31 mouse cellular contexts compared by ENCODE assay signal in genomic region chr8:101478554-101479314, GRCm38 (mm10).
DNase-seq lines count a peak whose midpoint lies in the region; ATAC-seq and TF ChIP-seq lines count a peak whose summit lies in the region.
"Had no signal": no experiment of that assay in that cellular context is flagged by ENCODE, and none has a peak within 500 bp of the region (broad histone marks: within the 10 kb centered on the region; RNA-seq: fewer than 3 reads in every experiment).

No protein-coding gene starts in this region.

- no peak overlapping the region for H3K27ac ChIP-seq in midbrain, embryonic 11.5 days (ENCODE audit: low read depth, low read length)
- H3K27ac ChIP-seq in midbrain, embryonic 10.5 days (replicated peaks): no peak overlapping the region
- no peak overlapping the region for H3K27ac ChIP-seq in midbrain, embryonic 15.5 days
- H3K27ac ChIP-seq in hindbrain, embryonic 12.5 days: no peak overlapping the region
- H3K27ac ChIP-seq: embryonic facial prominence, embryonic 10.5 days; embryonic facial prominence, embryonic 13.5 days; forebrain, embryonic 12.5 days; forebrain, embryonic 15.5 days; heart, embryonic 15.5 days; hindbrain, embryonic 10.5 days; hindbrain, embryonic 14.5 days; hindbrain, postnatal 0 days had no signal

- no peak overlapping the region for H3K4me2 ChIP-seq in midbrain, embryonic 11.5 days
- H3K4me2 ChIP-seq in midbrain, embryonic 15.5 days: no peak overlapping the region
- H3K4me2 ChIP-seq in hindbrain, embryonic 12.5 days (replicated peaks): no peak overlapping the region
- H3K4me2 ChIP-seq: embryonic facial prominence, embryonic 13.5 days; forebrain, embryonic 12.5 days; forebrain, embryonic 15.5 days; heart, embryonic 12.5 days; heart, embryonic 15.5 days; hindbrain, embryonic 14.5 days had no signal

- H3K9me3 ChIP-seq in midbrain, embryonic 11.5 days (ENCODE audit: control insufficient read depth, low read length): no peaks in the 10 kb centered on the region
- no peaks in the 10 kb centered on the region for H3K9me3 ChIP-seq in midbrain, embryonic 10.5 days (replicated peaks)
- no peaks in the 10 kb centered on the region for H3K9me3 ChIP-seq in midbrain, embryonic 15.5 days
- H3K9me3 ChIP-seq in hindbrain, embryonic 12.5 days (replicated peaks): no peaks in the 10 kb centered on the region
- H3K9me3 ChIP-seq: embryonic facial prominence, embryonic 10.5 days; embryonic facial prominence, embryonic 13.5 days; forebrain, embryonic 12.5 days; forebrain, embryonic 15.5 days; G1E; heart, embryonic 12.5 days; heart, embryonic 15.5 days; hindbrain, embryonic 10.5 days had no signal

- no peaks in the 10 kb centered on the region for H3K4me1 ChIP-seq in midbrain, embryonic 11.5 days (ENCODE audit: control insufficient read depth, insufficient read depth, low read length)
- H3K4me1 ChIP-seq in midbrain, embryonic 10.5 days: no peaks in the 10 kb centered on the region
- H3K4me1 ChIP-seq in midbrain, embryonic 15.5 days: 0 out of 2 replicates have a peak, but pooled peaks cover 2% of the 10 kb centered on the region
- H3K4me1 ChIP-seq in hindbrain, embryonic 12.5 days: no peaks in the 10 kb centered on the region
- H3K4me1 ChIP-seq: embryonic facial prominence, embryonic 10.5 days; embryonic facial prominence, embryonic 13.5 days; forebrain, embryonic 12.5 days; forebrain, embryonic 15.5 days; heart, embryonic 12.5 days; heart, embryonic 15.5 days; hindbrain, embryonic 10.5 days had no signal

- no peak for TF ChIP-seq CTCF in brain, embryonic 14.5 days (IDR thresholded peaks at IDR 0.05; ENCODE audit: borderline replicate concordance, extremely low read depth, insufficient read depth, insufficient read length)

- TF ChIP-seq POLR2A in brain, embryonic 14.5 days (IDR thresholded peaks at IDR 0.05; ENCODE audit: borderline replicate concordance, extremely low read depth, insufficient read depth, insufficient read length, poor library complexity, severe bottlenecking): no peak

- H3K4me3 ChIP-seq in midbrain, embryonic 11.5 days (ENCODE audit: low read depth, low read length): no peak overlapping the region
- H3K4me3 ChIP-seq in midbrain, embryonic 10.5 days: no peak overlapping the region
- no peak overlapping the region for H3K4me3 ChIP-seq in midbrain, embryonic 15.5 days
- H3K4me3 ChIP-seq in hindbrain, embryonic 12.5 days: no peak overlapping the region
- H3K4me3 ChIP-seq: embryonic facial prominence, embryonic 10.5 days; embryonic facial prominence, embryonic 13.5 days; erythroblast, embryonic 14.5 days; forebrain, embryonic 12.5 days; forebrain, embryonic 15.5 days; heart, embryonic 12.5 days; heart, embryonic 15.5 days; hindbrain, embryonic 10.5 days had no signal

- H3K9ac ChIP-seq in midbrain, embryonic 11.5 days (ENCODE audit: low read length): no peak overlapping the region
- H3K9ac ChIP-seq in midbrain, embryonic 15.5 days: no peak overlapping the region
- no peak overlapping the region for H3K9ac ChIP-seq in hindbrain, embryonic 12.5 days
- H3K9ac ChIP-seq: embryonic facial prominence, embryonic 13.5 days; forebrain, embryonic 12.5 days; forebrain, embryonic 15.5 days; heart, embryonic 12.5 days; heart, embryonic 15.5 days; hindbrain, embryonic 14.5 days had no signal

- H3K36me3 ChIP-seq in midbrain, embryonic 11.5 days (ENCODE audit: control insufficient read depth, insufficient read depth, low read length): no peaks in the 10 kb centered on the region
- H3K36me3 ChIP-seq in midbrain, embryonic 10.5 days: no peaks in the 10 kb centered on the region
- no peaks in the 10 kb centered on the region for H3K36me3 ChIP-seq in midbrain, embryonic 15.5 days (replicated peaks)
- H3K36me3 ChIP-seq in hindbrain, embryonic 12.5 days: no peaks in the 10 kb centered on the region
- H3K36me3 ChIP-seq: embryonic facial prominence, embryonic 10.5 days; embryonic facial prominence, embryonic 13.5 days; forebrain, embryonic 12.5 days; forebrain, embryonic 15.5 days; G1E; heart, embryonic 12.5 days; heart, embryonic 15.5 days; hindbrain, embryonic 10.5 days had no signal

- DNase-seq in midbrain, embryonic 11.5 days (ENCODE audit: low spot score, missing footprints): no peak
- no peak for DNase-seq in midbrain, embryonic 10.5 days (ENCODE audit: low spot score)
- peak; percentile 59 for DNase-seq in brain, embryonic 14.5 days (ENCODE audit: low read depth)
- DNase-seq in retina, postnatal 1 day: peak; percentile 16
- DNase-seq: adrenal gland, postnatal 25 days; B cell, adult 2 months; cerebellum, adult 11 months; cerebellum, adult 2 months; cerebellum, postnatal 10 days; cerebellum, postnatal 36 days; embryo, embryonic 11 days; gastrocnemius, postnatal 25 days; heart, adult 18-20 months; heart, postnatal 10 days; heart, postnatal 36 days had no signal

- 76% methylated on average over 2 of the region's 2 CpGs for WGBS in midbrain, embryonic 11.5 days
- 90% methylated on average over 2 of the region's 2 CpGs for WGBS in midbrain, embryonic 10.5 days
- 36% methylated on average over 2 of the region's 2 CpGs for WGBS in midbrain, embryonic 15.5 days
- 71% methylated on average over 2 of the region's 2 CpGs for WGBS in hindbrain, embryonic 12.5 days

- H3K27me3 ChIP-seq in midbrain, embryonic 11.5 days (ENCODE audit: control insufficient read depth, insufficient read depth, low read length): no peaks in the 10 kb centered on the region
- H3K27me3 ChIP-seq in midbrain, embryonic 10.5 days (ENCODE audit: low read depth, poor library complexity, severe bottlenecking): no peaks in the 10 kb centered on the region
- no peaks in the 10 kb centered on the region for H3K27me3 ChIP-seq in midbrain, embryonic 15.5 days (replicated peaks)
- no peaks in the 10 kb centered on the region for H3K27me3 ChIP-seq in hindbrain, embryonic 12.5 days
- H3K27me3 ChIP-seq: CH12.LX; embryonic facial prominence, embryonic 13.5 days; forebrain, embryonic 12.5 days; forebrain, embryonic 15.5 days; heart, embryonic 12.5 days; heart, embryonic 15.5 days; Patski had no signal

- peak; percentile 79; the same call in 1 of the 2 replicates for ATAC-seq in midbrain, embryonic 11.5 days (ENCODE audit: low FRiP score)
- peak; percentile 70; the same call in 1 of the 2 replicates for ATAC-seq in midbrain, embryonic 15.5 days (replicated peaks)
- no peak for ATAC-seq in hindbrain, embryonic 12.5 days (ENCODE audit: low FRiP score)
- no peak for ATAC-seq in megakaryocyte progenitor cell, adult 5-6 weeks (replicated peaks; ENCODE audit: poor library complexity)
- ATAC-seq: forebrain, embryonic 15.5 days; hindbrain, postnatal 0 days; Patski had no signal

Comparison
In these comparisons a context has a peak if more than half of its experiments do, and no peak if none do; other contexts are left out.
1. ATAC-seq: peak in midbrain, embryonic 11.5 days (single experiment) and midbrain, embryonic 15.5 days (single experiment); none in hindbrain, embryonic 12.5 days (single experiment) and megakaryocyte progenitor cell, adult 5-6 weeks (single experiment).
2. DNase-seq: peak in brain, embryonic 14.5 days (single experiment) and retina, postnatal 1 day (single experiment); none in midbrain, embryonic 11.5 days (single experiment) and midbrain, embryonic 10.5 days (single experiment).